Mouse (Mus musculus) bone marrow macrophage, adult 2 months (primary cell): Measurements from ENCODE around the gene Fam117b. TPM values are rescaled to one million over a fixed set of nuclear protein-coding genes. Genes with fewer than 3 reads are reported as not detected.

Source experiments
- H3K27ac ChIP-seq: 2 replicates; pipeline ENCODE4 v1.5.1; 2012; ENCODE audit warnings: low read depth, low read length; ENCODE audit not compliant: insufficient read depth
- H3K4me1 ChIP-seq: 2 replicates; pipeline ENCODE4 v1.6.1; 2012; ENCODE audit warnings: low read length; ENCODE audit not compliant: control insufficient read depth, insufficient read depth
- H3K4me3 ChIP-seq: 2 replicates; pipeline ENCODE4 v1.5.1; 2012; ENCODE audit warnings: mild to moderate bottlenecking, low read length, moderate library complexity; ENCODE audit not compliant: insufficient read depth
- CTCF ChIP-seq: IDR thresholded peaks from 2 replicates; pipeline ENCODE4 v1.5.1; 2012; ENCODE audit warnings: low read depth, mild to moderate bottlenecking, low read length, moderate library complexity
- POLR2A ChIP-seq: IDR thresholded peaks from 2 replicates; pipeline ENCODE4 v1.6.1; 2012; ENCODE audit warnings: mild to moderate bottlenecking, low read depth, low read length, borderline replicate concordance
- polyA plus RNA-seq: library from polyadenylated mRNA; stranded (reverse); fragments of >200 nt; gene quantifications from 2 replicates; pipeline ENCODE4 v1.2.4, GENCODE M21; 2012; ENCODE audit not compliant: missing spikeins, insufficient read depth, insufficient read length

The Fam117b gene
- polyA plus RNA-seq, 1 experiment: 29.2 TPM

GRCm38 (mm10) chr1:59966171-59966785, 53.5 kb downstream of the Fam117b start:
- no peak overlapping the region for H3K27ac ChIP-seq
- no peak overlapping the region for H3K4me3 ChIP-seq
- H3K4me1 ChIP-seq: no peaks in the 10 kb centered on the region
- TF ChIP-seq CTCF: no peak
- no peak for TF ChIP-seq POLR2A

- no peak for TF ChIP-seq CTCF
- TF ChIP-seq POLR2A: no peak
- no peak overlapping the region for H3K4me3 ChIP-seq
- H3K27ac ChIP-seq: no peak overlapping the region
- no peaks in the 10 kb centered on the region for H3K4me1 ChIP-seq
Observed at GRCm38 (mm10) chr1:59967291-59967690, 54.5 kb downstream of the Fam117b start.

GRCm38 (mm10) chr1:59986626-59987025, 73.8 kb downstream of the Fam117b start:
- no peaks in the 10 kb centered on the region for H3K4me1 ChIP-seq
- TF ChIP-seq CTCF (no peak), POLR2A (no peak)
- no peak overlapping the region for H3K4me3 ChIP-seq
- H3K27ac ChIP-seq: no peak overlapping the region

- Histone ChIP-seq H3K4me1 (no peaks in the 10 kb centered on the region), H3K27ac (no peak overlapping the region), H3K4me3 (no peak overlapping the region)
- TF ChIP-seq CTCF: no peak
- no peak for TF ChIP-seq POLR2A
Observed at GRCm38 (mm10) chr1:59987399-59988040, 74.7 kb downstream of the Fam117b start.

- no peak for TF ChIP-seq POLR2A
Observed at GRCm38 (mm10) chr1:59995646-59996045, 82.8 kb downstream of the Fam117b start.

GRCm38 (mm10) chr1:59997352-59997751, 84.5 kb downstream of the Fam117b start:
- Histone ChIP-seq H3K4me1 (peaks cover 16% of the 10 kb centered on the region), H3K4me3 (no peak overlapping the region), H3K27ac (no peak overlapping the region)
- TF ChIP-seq CTCF (no peak), POLR2A (no peak)

More at GRCm38 (mm10) chr1:59995646-59996045, 82.8 kb downstream of the Fam117b start:
- Histone ChIP-seq H3K27ac (no peak overlapping the region), H3K4me1 (peaks cover 16% of the 10 kb centered on the region), H3K4me3 (no peak overlapping the region)

- Histone ChIP-seq H3K27ac (no peak overlapping the region), H3K4me3 (no peak overlapping the region), H3K4me1 (peaks cover 16% of the 10 kb centered on the region)
- no peak for TF ChIP-seq CTCF
- TF ChIP-seq POLR2A: no peak
Observed at GRCm38 (mm10) chr1:60000319-60000718, 87.5 kb downstream of the Fam117b start.

GRCm38 (mm10) chr1:60007337-60007736, 94.5 kb downstream of the Fam117b start:
- no peak overlapping the region for H3K27ac ChIP-seq
- H3K4me3 ChIP-seq: no peak overlapping the region
- H3K4me1 ChIP-seq: no peaks in the 10 kb centered on the region
- TF ChIP-seq CTCF: no peak
- no peak for TF ChIP-seq POLR2A

- Histone ChIP-seq H3K27ac (no peak overlapping the region), H3K4me1 (no peaks in the 10 kb centered on the region), H3K4me3 (no peak overlapping the region)
- TF ChIP-seq CTCF: no peak
- TF ChIP-seq POLR2A: no peak
Observed at GRCm38 (mm10) chr1:60008743-60009142, 95.9 kb downstream of the Fam117b start.

- TF ChIP-seq CTCF (no peak), POLR2A (no peak)
- no peak overlapping the region for H3K4me3 ChIP-seq
- no peak overlapping the region for H3K27ac ChIP-seq
- H3K4me1 ChIP-seq: peaks cover 14% of the 10 kb centered on the region
Observed at GRCm38 (mm10) chr1:60013779-60014178, 101.0 kb downstream of the Fam117b start.
